Mouse (Mus musculus) mesoderm, embryonic 11.5 days (tissue): Measurements from ENCODE around the gene Olfr1442.
"Not testable (repeated sequence)": the region's sequence is repeated elsewhere in the genome, so short reads cannot be mapped to it uniquely, and the experiment has no call there.

Experiments
- DNase-seq: peaks from one replicate; pipeline ENCODE4 v3.0.0-alpha.2; 2012; ENCODE audit warnings: low read depth, low spot score

The Olfr1442 gene

DNA sequence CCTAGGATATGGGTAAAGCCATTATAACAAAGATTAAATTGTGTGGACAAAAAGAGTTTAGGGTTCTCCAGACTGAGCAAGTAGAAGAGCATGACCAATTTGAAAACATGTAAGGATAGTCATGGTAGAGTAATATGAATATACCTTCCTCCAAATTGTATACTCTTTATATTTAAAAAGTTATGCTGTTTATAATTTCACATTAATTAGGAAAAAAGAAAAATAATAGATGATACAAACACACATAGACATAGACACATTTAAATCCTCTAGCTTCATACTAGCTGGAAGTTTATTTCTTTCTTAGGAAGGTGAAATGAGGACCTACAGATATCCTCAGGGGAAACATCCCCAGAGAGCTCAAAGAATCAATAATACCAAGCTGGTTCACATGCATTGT is at the start of gene Olfr1442:
Gene Olfr1442, plus strand, starts transcription at position 301 of the 400 bp plus-strand sequence.
- no peak for DNase-seq

DNA sequence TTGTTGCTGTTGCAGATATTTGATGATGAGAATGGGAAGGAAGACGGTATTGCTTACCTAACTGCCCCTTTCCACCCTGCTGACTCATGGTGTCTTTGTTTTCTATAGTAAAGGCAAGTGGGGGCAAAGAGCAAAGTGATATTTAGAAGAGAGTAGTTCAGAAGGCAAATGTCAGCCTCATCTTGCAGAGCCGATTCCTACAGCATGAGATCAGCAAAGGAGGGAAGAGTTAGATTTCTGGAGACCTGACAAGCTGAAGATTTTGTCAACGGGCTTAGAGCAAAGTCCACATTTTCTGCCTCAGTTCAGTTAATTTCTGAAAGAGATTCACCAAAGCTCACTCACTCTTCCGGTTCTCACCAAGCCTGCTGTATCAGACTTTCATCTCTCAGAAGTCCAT is 37.1 kb upstream of the Olfr1442 start, which contains the start of gene Glyat:
Gene Glyat, plus strand, starts transcription at position 133 of the 400 bp plus-strand sequence.
- DNase-seq = no peak

DNA sequence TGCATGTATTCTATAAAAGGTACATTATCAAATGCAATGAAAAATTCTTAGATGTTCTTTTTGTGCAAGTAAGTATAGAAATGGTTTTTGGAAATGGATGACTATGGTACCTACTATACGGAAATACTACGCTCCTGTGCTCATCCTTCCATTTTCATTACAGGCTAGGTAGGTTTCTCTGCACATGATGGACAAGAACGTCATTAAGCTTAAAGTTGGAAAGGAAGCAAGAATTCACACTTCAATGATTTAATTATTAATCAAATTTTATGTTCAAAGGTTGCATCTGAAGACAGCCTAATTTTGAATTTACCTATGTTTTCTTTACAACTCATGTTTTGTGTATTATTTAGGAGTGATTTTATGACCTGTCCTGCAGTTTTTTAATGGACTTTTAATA is 36.0 kb upstream of the Olfr1442 start:
- DNase-seq = no peak

DNA sequence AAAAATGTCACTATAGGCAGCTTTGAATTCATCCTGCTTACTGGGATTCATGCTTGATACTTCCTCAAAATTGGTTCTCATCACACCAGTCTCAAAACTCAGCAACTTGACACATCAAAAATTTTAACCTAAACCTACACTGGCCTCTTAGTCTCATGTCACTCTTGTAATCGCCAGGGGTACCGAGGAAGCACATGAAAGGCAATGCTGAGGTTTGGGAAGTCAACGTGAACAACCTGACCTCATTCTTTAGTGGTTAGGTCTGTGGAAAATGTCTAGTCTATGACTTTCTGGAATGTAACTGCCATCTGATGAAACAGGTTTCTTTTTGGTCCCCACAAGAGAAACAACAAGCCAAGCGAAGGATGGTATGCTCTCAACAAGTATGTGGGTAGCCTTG is 35.3 kb upstream of the Olfr1442 start:
- DNase-seq = no peak

DNA sequence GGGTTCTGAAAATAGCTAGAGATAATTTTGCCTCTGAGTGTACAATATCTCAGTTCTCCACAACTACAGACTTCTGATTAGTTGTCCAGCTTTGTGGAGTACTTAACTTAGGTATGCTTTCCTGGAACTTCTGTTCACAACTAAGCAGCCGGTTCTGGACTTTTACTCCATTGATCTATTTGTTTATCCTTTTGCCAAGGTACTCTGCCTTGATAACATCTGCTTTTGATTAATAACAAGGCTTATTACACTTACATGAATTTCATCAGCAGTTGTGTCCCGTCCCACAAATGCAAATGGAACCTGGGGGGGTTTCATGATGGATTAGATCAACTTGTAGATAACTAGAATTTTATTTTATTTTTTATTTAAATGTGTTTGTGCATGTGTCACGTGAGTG is 33.4 kb upstream of the Olfr1442 start:
- no peak for DNase-seq

DNA sequence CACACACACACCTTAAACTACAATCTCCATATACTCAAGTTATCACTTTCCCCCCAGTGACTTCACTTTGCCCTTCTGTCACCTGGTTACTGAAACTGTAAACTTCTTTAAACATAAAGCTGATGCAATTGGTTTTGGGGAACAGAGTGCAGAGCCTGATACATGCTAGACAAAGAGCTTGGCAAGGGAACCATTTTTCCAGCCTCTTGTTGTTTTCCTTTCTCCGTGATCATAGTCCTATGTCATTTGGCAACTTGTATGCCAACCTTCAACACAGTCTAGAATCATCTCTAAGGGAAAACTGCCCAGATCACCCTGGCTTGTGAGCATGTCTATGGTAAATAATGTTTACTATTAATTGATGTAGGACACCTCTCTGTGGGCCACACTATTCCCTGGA is 32.2 kb upstream of the Olfr1442 start:
- no peak for DNase-seq

DNA sequence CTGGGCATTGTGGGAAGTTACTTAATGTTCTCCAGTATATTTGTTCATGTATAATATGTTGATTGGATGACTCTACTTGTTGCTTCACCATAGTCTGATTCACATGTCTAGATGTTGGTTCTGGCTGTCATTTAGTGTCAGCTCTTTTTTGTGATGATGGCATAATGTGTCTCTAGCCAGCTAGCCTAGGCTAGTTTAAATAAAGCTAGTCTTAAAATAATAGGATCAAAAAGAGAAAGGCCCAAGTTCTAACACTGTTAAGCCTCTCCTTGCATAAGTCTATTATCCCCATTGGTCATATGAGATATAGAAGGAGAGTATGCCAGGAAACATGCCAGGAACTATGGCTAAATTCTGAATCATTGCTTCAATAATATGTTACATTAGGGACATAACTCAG is 20.7 kb upstream of the Olfr1442 start:
- no peak for DNase-seq

DNA sequence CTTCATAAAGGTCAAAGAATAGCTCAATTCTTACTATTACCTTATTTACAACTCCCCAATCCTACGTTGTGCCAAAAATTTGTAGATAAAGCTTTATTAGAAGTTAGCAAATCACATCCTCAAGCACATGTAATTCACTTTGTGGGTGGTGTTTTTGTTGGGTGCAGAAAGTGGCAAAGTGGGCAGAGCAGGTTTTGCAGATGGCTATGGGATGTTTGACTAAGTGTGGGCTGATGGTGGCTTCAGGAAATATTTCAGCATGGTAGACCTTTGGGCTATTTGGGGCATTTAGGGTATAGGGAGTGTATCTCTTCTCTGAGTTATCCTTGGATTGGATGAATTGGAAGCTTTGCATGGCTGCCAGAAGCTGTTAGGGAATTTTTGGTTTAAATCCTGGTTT is 4.1 kb upstream of the Olfr1442 start:
- DNase-seq = no peak

DNA sequence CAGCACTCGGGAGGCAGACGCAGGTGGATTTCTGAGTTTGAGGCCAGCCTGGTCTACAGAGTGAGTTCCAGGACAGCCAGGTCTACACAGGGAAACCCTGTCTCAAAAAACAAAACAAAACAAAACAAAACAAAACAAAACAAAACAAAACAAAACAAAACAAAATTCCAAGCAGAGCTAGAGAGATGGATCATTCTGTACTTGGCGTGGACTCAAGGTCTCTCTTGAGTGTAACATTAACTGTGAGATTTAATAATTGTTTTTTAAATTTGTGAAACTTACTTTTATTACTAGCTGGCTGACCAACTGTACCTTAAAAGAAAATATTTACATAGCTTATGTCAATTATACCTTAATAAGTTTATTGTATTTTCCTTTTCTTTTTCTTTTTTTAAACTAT is 1.6 kb upstream of the Olfr1442 start:
- DNase-seq = not testable (repeated sequence)

DNA sequence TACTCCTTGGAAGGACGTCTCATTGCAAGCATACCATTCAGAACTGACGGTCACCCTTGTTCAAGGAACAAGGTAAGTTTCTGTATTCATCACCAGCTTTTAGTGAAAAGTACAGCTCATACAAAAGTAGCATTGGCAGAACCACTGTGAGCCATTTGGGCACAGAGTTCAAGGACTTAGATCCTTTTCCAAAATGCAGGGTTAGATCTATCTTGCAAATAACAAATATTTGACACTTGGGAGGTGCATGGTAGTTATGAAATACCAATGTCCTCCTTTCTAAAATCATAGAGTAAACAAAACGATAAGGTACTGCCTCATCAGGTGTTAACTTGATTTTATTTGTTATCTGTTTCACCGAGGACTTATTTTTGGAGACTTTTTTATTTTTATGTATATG is 812 bp downstream of the Olfr1442 start:
- DNase-seq = no peak

DNA sequence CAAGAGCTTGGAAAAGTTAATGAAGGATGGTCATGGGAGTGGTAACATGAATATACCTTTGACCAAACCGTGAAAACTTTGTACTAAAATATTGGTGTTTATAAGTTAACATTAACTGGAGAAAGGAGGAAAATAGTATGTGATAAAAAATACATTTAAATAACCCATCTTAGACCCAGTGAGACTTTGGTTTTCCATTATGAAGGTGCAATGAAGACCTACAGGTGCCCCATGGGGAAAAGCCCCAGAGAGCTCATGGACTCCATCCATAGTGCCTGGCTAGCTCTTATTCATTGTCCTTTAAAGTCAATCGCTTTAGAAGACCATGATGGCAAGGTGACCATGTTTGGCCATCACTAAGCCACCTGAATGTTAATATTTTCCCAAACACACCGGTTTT is 7.6 kb downstream of the Olfr1442 start, which contains the start of gene Olfr1443:
Gene Olfr1443, plus strand, starts transcription at position 301 of the 400 bp plus-strand sequence.
- no peak for DNase-seq

DNA sequence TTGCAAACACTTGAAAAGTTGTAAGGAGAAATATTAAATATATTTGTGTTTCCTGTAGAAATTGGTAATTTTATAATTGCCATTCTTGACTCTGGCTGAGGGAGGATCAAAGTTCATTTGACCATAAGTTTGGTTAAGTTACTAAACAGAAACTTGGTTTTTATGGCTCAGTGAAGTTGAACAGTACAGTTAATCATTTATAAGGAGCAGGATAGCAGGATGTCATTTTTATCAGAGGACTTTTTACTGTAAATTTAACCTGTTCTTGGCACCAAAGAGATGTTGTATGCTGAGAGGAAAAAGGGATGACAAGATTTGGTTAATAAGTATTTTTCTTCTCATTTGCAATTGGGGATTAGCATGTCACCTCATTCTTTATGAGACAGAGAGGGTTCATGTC is 14.4 kb downstream of the Olfr1442 start:
- DNase-seq = no peak

DNA sequence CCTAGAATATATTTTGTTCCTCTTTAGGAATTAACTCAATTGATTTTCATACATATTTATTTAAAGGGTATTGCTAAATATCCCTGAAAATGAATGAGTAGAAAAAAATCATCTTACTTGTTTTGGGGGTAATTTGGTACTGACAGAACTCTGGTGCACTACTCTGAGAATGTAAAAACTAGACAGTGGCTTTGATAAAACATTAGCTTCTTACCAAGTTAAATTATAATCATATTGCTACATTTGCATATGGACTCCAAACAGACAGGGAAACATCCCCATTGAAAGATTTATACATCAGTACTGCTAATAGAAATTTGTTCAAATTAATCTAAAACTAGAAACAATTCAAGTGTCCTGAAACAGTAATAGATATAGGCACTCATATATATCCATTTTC is 15.0 kb downstream of the Olfr1442 start:
- DNase-seq = no peak

DNA sequence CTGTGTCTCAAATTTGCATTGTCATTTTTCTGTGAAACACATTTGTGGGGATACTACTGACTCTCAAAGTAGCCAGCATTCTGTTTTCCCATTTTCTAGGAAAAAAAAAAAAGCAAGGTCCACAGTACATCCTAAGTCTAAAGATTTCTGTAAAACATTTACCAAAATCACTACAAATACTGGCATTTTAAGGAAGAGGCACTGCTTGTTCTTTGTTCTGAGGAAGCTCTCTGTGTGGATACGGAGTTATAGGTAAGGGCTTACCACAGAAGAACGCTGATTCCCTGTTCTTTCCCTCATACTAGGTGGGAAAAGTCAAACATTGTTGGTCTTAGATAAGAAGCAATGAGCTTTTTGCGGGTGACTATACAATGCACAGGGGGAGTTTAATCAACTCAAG is 25.4 kb downstream of the Olfr1442 start, which contains the start of gene Keg1:
Gene Keg1, plus strand, starts transcription at position 197 of the 400 bp plus-strand sequence.
- DNase-seq = no peak

DNA sequence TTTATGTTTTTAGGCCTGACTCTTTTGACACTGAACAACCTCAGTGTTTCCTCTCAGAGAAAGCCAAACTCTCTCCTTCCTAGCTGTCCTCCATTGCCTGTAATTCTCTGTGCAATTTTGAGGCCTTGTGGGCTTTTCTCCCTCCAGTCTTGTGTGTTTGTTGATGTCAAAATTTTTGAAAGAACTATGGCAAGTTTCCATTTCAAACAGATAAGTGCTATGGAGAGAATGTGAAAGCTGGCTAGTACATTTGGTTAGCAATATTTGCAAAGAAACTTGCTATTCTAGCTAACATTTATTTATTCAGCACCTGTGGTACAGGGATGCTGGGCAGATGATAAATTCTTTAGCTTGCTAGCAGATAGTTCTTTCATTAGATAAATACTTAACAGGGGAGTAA is 26.0 kb downstream of the Olfr1442 start:
- DNase-seq = no peak

DNA sequence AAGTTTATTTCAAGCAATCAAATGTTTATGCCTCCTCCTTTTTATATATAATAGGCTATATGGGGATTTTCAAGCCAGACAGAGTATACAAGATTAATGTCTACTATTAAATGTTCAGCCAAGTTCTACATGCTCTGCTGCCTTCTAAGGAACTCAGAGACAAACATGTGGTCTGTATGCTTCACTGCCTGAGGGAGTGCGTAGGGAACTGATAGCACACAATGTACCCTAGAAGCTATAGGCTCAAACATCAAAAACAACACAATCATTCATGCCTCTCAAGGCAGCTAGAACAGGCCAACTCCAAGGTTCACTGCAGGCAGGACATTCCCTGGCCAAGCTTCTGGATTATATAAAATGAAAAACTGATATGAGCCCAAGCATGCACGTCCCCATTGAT is 38.2 kb downstream of the Olfr1442 start:
- no peak for DNase-seq

DNA sequence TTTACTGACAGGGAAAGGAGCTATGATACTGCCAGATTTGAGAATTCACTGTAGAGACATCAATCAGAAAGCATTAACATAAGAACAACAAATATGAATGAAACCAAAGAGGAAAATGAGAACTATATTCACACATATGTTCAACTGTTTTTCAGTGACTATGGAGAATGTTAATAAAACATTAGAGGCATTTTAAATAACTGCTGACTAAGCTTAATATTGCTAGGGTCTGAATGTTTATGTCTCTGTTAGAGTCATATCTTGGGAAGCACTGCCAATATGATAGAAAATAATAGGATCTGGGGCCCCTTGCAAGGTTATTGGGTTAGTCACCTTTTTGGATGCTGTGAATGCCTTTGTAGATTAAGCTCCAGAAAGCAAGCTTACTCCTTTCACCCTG is 38.7 kb downstream of the Olfr1442 start:
- no peak for DNase-seq

DNA sequence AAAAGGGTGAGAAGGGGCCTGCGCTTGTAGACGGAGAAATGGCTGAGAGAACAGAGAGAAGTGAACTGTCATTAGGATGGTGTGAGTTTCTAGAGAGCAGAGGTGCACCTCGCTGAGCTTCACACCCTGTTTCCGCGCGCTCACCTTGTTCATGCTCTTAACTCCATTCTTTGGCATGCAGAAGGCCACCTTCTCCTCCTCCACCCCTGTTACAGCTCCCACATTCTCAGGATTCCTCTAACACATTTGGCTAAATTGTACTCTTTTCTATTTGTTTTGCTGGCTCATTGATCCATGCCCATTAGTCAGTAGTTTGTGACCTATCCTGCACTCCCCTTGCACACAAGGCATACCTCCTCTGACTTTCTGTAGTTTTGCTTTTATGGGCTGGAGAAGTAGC is 49.0 kb downstream of the Olfr1442 start:
- no peak for DNase-seq

DNA sequence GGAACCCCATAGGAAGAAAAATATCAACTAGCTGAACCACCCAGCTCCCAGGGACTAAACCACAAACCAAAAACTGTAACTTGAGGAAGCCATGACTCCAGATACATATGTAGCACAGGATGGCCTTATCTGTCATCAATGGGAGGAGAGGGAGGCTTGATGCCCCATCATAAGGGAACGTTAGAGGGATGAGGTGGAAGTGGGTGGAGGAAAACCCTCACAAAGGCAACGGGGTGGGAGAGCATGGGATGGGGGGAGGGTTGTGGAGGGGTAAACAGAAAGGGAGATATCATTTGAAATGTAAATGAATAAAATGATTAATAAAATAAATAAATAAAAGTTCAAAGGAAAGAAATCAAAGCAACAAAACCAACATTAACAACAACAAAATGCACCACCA is 50.2 kb downstream of the Olfr1442 start:
- DNase-seq = no peak

DNA sequence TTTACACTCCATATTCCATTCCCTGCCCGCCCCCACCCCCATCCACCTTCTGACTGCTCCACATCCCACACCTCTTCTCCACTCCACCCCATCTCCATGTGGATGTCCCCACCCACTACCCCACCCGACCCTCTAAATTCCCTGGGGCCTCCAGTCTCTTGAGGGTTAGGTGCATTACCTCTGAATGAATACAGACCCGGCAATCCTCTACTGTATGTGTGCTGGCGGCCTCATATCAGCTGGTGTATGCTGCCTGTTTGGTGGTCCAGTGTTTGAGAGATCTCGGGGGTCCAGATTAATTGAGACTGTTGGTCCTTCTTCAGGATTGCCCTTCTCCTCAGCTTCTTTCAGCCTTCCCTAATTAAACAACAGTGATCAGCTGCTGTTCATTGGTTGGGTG is 50.7 kb downstream of the Olfr1442 start:
- DNase-seq = not testable (repeated sequence)

DNA sequence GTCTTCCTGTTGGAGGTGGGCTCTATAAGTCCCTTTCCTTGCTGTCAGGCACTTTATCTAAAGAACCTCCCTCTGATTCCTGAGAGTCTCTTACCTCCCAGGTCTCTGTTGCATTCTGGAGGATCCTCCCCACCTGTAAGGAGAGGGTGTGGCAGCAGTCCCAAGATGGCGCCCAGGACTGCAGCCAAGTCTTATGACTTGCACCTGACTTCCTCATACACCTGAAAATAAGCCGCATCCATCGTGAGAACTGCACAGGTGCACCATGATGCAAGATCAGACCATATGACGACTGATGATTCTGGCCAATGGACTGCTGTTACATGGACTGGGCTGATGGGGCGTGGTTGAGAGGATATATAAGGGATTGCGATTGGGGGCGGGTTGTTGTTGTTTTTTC is 51.4 kb downstream of the Olfr1442 start:
- DNase-seq = not testable (repeated sequence)

DNA sequence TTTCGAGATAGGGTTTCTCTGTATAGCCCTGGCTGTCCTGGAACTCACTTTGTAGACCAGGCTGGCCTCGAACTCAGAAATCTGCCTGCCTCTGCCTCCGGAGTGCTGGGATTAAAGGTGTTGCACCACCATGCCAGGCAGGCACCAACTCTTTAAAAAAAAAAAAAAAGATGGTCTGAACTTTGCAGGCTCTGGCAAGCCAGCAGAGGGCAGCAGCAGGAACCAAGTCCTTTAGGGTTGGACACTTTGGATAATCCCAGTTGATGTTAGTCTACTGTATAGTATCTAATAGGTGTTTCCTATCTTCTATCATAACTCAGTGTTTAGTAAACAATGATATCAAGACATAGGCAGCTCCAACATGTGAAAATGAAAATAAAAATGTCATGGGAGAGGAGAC is 52.1 kb downstream of the Olfr1442 start:
- DNase-seq = no peak

DNA sequence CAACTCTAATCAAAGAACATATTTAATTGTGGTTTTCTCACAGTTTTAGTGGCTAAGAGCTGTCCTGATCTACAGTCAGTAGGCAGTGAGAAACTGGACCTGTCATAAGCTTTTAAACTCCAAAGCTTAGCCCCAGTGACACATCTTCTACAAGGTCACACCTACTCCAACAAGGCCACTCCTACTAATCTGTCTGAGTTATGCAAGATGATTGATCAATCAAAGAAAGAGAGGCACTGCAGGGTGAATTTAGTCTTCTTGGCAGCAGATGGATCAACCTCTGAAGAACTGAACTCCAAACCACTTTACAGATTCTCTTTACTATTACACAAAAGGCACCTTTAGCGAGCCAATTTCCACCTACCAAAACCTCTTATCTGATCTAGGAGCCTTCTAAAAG is 55.6 kb downstream of the Olfr1442 start:
- no peak for DNase-seq
